Mouse (Mus musculus) hindbrain, embryonic 13.5 days (tissue): ENCODE measurements around the gene Lias. TPM values are rescaled to one million over a fixed set of nuclear protein-coding genes. Genes with fewer than 3 reads are reported as not detected.

Source experiments
- ATAC-seq: fragments of 200-750 bp; cut with Nextera tagmentation; 2 replicates; pipeline ENCODE4 v1.8.0; 2017; ENCODE audit warnings: moderate TSS enrichment; ENCODE audit not compliant: low FRiP score
- H3K27ac ChIP-seq: fragments of 300-500 bp; sonication (generic); 2 replicates; pipeline ENCODE4 v1.5.1; 2015; ENCODE audit warnings: inconsistent platforms, mild to moderate bottlenecking, moderate library complexity
- H3K27me3 ChIP-seq: fragments of 300-500 bp; sonication (generic); 2 replicates; pipeline ENCODE4 v1.6.1; 2015; ENCODE audit warnings: mild to moderate bottlenecking, inconsistent platforms
- H3K36me3 ChIP-seq: fragments of 300-500 bp; sonication (generic); 2 replicates; pipeline ENCODE4 v1.6.1; 2015; ENCODE audit warnings: mild to moderate bottlenecking, inconsistent platforms
- H3K4me1 ChIP-seq: fragments of 300-500 bp; sonication (generic); replicated peaks from 2 replicates; pipeline ENCODE4 v1.6.1; 2015; ENCODE audit warnings: inconsistent platforms
- H3K4me2 ChIP-seq: fragments of 300-500 bp; sonication (generic); 2 replicates; pipeline ENCODE4 v1.6.1; 2015; ENCODE audit warnings: inconsistent platforms, mild to moderate bottlenecking, moderate library complexity
- H3K4me3 ChIP-seq: fragments of 300-500 bp; sonication (generic); 2 replicates; pipeline ENCODE4 v1.5.1; 2015; ENCODE audit warnings: mild to moderate bottlenecking, inconsistent platforms
- H3K9ac ChIP-seq: fragments of 300-500 bp; sonication (generic); 2 replicates; pipeline ENCODE4 v1.6.1; 2015; ENCODE audit warnings: mild to moderate bottlenecking, inconsistent platforms
- H3K9me3 ChIP-seq: fragments of 300-500 bp; sonication (generic); 2 replicates; pipeline ENCODE4 v1.6.1; 2016; ENCODE audit warnings: inconsistent platforms
- WGBS: fragments of 180-500 bp; shearing (Covaris S2); methylation state at CpG from one replicate; pipeline ENCODE4 v1.1.7; 2015; 5-methylcytosine and 5-hydroxymethylcytosine counted together
- polyA plus RNA-seq: library from polyadenylated mRNA; unstranded; fragments of >200 nt; fragmentation: Nextera tagmentation; extraction: Ambion mirVana; gene quantifications from 2 replicates; pipeline ENCODE4 v1.2.1, GENCODE M21; 2015

Lias gene
- polyA plus RNA-seq, 1 experiment from 2014 or later: 60.9 TPM

DNA sequence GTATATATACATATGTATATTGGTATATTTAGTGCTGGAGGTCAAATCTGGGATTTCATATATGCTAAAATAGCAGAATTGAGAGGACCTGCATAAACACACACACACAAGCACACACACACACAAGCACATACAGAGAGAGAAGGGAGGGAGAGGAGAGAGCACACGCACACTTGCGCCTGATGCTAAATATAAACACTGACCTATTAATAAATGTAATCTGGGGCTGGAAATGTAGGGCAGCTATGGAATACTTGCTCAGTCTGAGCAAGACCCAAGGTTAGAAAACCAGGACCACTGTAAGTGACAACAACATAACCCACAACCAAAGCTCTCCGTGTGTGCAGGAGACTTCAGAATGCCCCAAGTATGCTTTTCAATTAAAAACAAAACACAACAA is 68.2 kb downstream of the Lias start:
- H3K36me3 ChIP-seq: peaks cover 40% of the 10 kb centered on the region
- H3K4me2 ChIP-seq: no peak overlapping the region
- H3K27me3 ChIP-seq: no peaks in the 10 kb centered on the region
- no peaks in the 10 kb centered on the region for H3K4me1 ChIP-seq
- no peak for ATAC-seq
- no peaks in the 10 kb centered on the region for H3K9me3 ChIP-seq
- WGBS: 91% methylated on average over 3 of the region's 3 CpGs
- H3K27ac ChIP-seq: no peak overlapping the region
- no peak overlapping the region for H3K4me3 ChIP-seq
- no peak overlapping the region for H3K9ac ChIP-seq

Other genes starting within 250 kb of the Lias start
- gene Wdr19, start 191.8 kb upstream of the Lias start, polyA plus RNA-seq: 12.2 and 12.3 TPM in 2 replicates
- gene Rfc1, start 55.8 kb upstream of the Lias start, polyA plus RNA-seq: 39.2 and 40.6 TPM in 2 replicates
- 0.09 TPM in 1 of 2 replicates, not detected in the other for gene Klb, start 43.2 kb upstream of the Lias start, polyA plus RNA-seq
- gene Rpl9, start 53 bp upstream of the Lias start, polyA plus RNA-seq: 660 and 683 TPM in 2 replicates
- gene Ugdh, start 44.5 kb downstream of the Lias start, polyA plus RNA-seq: 48.3 and 51.1 TPM in 2 replicates
- gene Gm43552, start 101.3 kb downstream of the Lias start, polyA plus RNA-seq: 2.7 TPM in 1 of 2 replicates, not detected in the other
- gene Smim14, start 145.7 kb downstream of the Lias start, polyA plus RNA-seq: 189 and 195 TPM in 2 replicates
- 215 and 216 TPM in 2 replicates for gene Ube2k, start 145.7 kb downstream of the Lias start, polyA plus RNA-seq